In the genomic region with DNA sequence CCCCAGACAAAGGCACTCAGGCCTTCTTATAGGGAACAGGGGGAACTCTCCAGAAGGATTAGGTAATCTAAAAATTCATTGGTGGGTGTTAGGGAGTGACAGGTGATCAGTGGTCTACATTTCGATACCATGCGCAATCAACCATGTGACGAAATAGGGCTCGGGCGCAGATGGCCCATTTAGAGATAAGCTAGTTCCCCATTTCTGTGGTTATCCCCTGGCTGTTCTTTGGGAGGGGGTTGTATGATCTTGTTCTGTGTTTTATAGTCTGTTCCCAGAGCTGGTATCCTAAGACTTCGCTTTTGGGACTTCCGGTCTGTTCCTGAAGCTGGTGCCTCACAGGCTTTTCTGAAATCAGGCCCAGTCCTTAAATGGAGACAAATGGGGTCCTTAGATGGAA, we compare ENCODE assay signal across 27 mouse cellular contexts. TPM values are rescaled to one million over a fixed set of nuclear protein-coding genes. Genes with fewer than 3 reads are reported as not detected.
DNase-seq lines count a peak whose midpoint lies in the region; ATAC-seq and TF ChIP-seq lines count a peak whose summit lies in the region.
"Had no signal": no experiment of that assay in that cellular context is flagged by ENCODE, and none has a peak within 500 bp of the region (broad histone marks: within the 10 kb centered on the region; RNA-seq: fewer than 3 reads in every experiment).

No protein-coding gene starts in this region.

- ATAC-seq in liver, embryonic 14.5 days (ENCODE audit: insufficient read depth), result no peak
- no peak for ATAC-seq in liver, embryonic 12.5 days
- peak; percentile 93 for ATAC-seq in G1E (ENCODE audit: extremely low read depth, insufficient number of reproducible peaks, low FRiP score, poor library complexity, severe bottlenecking)
- ATAC-seq in granulocyte monocyte progenitor cell, adult 5-6 weeks (replicated peaks; ENCODE audit: poor library complexity, severe bottlenecking), result peak; percentile 96
- peak; percentile 55 for ATAC-seq in megakaryocyte-erythroid progenitor cell, adult 5-6 weeks (replicated peaks; ENCODE audit: low FRiP score, low TSS enrichment, poor library complexity, severe bottlenecking)
- ATAC-seq in cerebellum, adult (ENCODE audit: insufficient number of reproducible peaks, low FRiP score, low TSS enrichment), result no peak
- ATAC-seq: forebrain, embryonic 15.5 days; intestine, postnatal 0 days; Patski had no signal

- no peak for TF ChIP-seq EP300 in liver, embryonic 14.5 days (IDR thresholded peaks at IDR 0.05; ENCODE audit: low read depth)

- no peak overlapping the region for H3K4me2 ChIP-seq in liver, embryonic 14.5 days (ENCODE audit: low read depth)
- no peak overlapping the region for H3K4me2 ChIP-seq in liver, embryonic 12.5 days
- H3K4me2 ChIP-seq: forebrain, embryonic 15.5 days; hindbrain, embryonic 14.5 days; midbrain, embryonic 12.5 days; neural tube, embryonic 12.5 days had no signal

- peak in 2 of 3 experiments; percentile 11 to 14 for DNase-seq in liver, embryonic 14.5 days (ENCODE audit: low read depth in 3 of 3, low spot score in 3 of 3)
- peak; percentile 66 for DNase-seq in G1E (ENCODE audit: low spot score)
- DNase-seq in adrenal gland, postnatal 10 days, result no peak
- no peak for DNase-seq in heart, postnatal 10 days
- DNase-seq: adrenal gland, postnatal 25 days; cerebellum, adult 2 months; cerebellum, postnatal 25 days; kidney, adult 9 months; kidney, postnatal 10 days; layer of hippocampus, adult 9-11 months; lung, adult 2 months; lung, postnatal 10 days; thymus, adult 18-20 months; thymus, postnatal 4 days had no signal

- no peak overlapping the region for H3K4me3 ChIP-seq in liver, embryonic 14.5 days (ENCODE audit: insufficient read depth in 1 of 2, low read depth in 2 of 2, low read length in 2 of 2)
- H3K4me3 ChIP-seq in liver, embryonic 12.5 days, result no peak overlapping the region
- H3K4me3 ChIP-seq in G1E (ENCODE audit: low read depth, low read length), result peak overlapping the region; percentile 59; the same call in 1 of the 2 replicates
- H3K4me3 ChIP-seq: forebrain, embryonic 15.5 days; midbrain, embryonic 12.5 days; myocyte; neural tube, embryonic 12.5 days had no signal

- no peak overlapping the region for H3K9ac ChIP-seq in liver, embryonic 14.5 days (replicated peaks)
- no peak overlapping the region for H3K9ac ChIP-seq in liver, embryonic 12.5 days
- H3K9ac ChIP-seq: forebrain, embryonic 15.5 days; hindbrain, embryonic 14.5 days; midbrain, embryonic 12.5 days; neural tube, embryonic 12.5 days had no signal

- intact Hi-C loops in heart, postnatal 10 days (cut with DNase I), result no loop called here

- 24% methylated on average over 7 of the region's 7 CpGs for WGBS in liver, embryonic 14.5 days (ENCODE audit: insufficient replicate concordance)
- WGBS in liver, embryonic 12.5 days (ENCODE audit: insufficient replicate concordance), result 38% methylated on average over 7 of the region's 7 CpGs

- H3K9me3 ChIP-seq in liver, embryonic 14.5 days (ENCODE audit: control insufficient read depth, low read length), result no peaks in the 10 kb centered on the region
- no peaks in the 10 kb centered on the region for H3K9me3 ChIP-seq in liver, embryonic 12.5 days (replicated peaks)
- H3K9me3 ChIP-seq in G1E (replicated peaks), result peaks cover 5% of the 10 kb centered on the region
- H3K9me3 ChIP-seq: forebrain, embryonic 15.5 days; midbrain, embryonic 12.5 days; neural tube, embryonic 12.5 days had no signal

- H3K4me1 ChIP-seq in liver, embryonic 14.5 days (replicated peaks; ENCODE audit: control insufficient read depth in 2 of 2, insufficient read depth in 2 of 2, low read length in 1 of 2), result 0 out of 4 replicates have a peak, but pooled peaks cover 0 to 2% of the 10 kb centered on the region in 2 experiments
- H3K4me1 ChIP-seq in liver, embryonic 12.5 days, result peaks cover 9% of the 10 kb centered on the region; the same call in 1 of the 2 replicates
- H3K4me1 ChIP-seq in G1E (ENCODE audit: insufficient read depth, low read depth, low read length), result peaks cover 53% of the 10 kb centered on the region
- H3K4me1 ChIP-seq: forebrain, embryonic 15.5 days; midbrain, embryonic 12.5 days; neural tube, embryonic 12.5 days had no signal

- no peaks in the 10 kb centered on the region for H3K36me3 ChIP-seq in liver, embryonic 14.5 days (replicated peaks; ENCODE audit: control insufficient read depth, insufficient read depth, low read depth)
- H3K36me3 ChIP-seq in liver, embryonic 12.5 days, result no peaks in the 10 kb centered on the region
- H3K36me3 ChIP-seq in G1E (replicated peaks), result no peaks in the 10 kb centered on the region
- H3K36me3 ChIP-seq: forebrain, embryonic 15.5 days; midbrain, embryonic 12.5 days; neural tube, embryonic 12.5 days had no signal

- H3K27ac ChIP-seq in liver, embryonic 14.5 days, result no peak overlapping the region
- H3K27ac ChIP-seq in liver, embryonic 12.5 days, result no peak overlapping the region
- H3K27ac ChIP-seq: forebrain, embryonic 15.5 days; hindbrain, embryonic 14.5 days; macrophage; midbrain, embryonic 12.5 days; neural tube, embryonic 12.5 days had no signal

- no peaks in the 10 kb centered on the region for H3K27me3 ChIP-seq in liver, embryonic 14.5 days (ENCODE audit: control insufficient read depth, insufficient read depth, low read length)
- no peaks in the 10 kb centered on the region for H3K27me3 ChIP-seq in liver, embryonic 12.5 days (replicated peaks)
- no peaks in the 10 kb centered on the region for H3K27me3 ChIP-seq in G1E (ENCODE audit: insufficient read depth, low read length)
- H3K27me3 ChIP-seq: forebrain, embryonic 15.5 days; midbrain, embryonic 12.5 days; neural tube, embryonic 12.5 days had no signal

- no peak for TF ChIP-seq CTCF in liver, embryonic 14.5 days (IDR thresholded peaks at IDR 0.05; ENCODE audit: low read depth)
- no peak for TF ChIP-seq CTCF in G1E (IDR thresholded peaks at IDR 0.05; ENCODE audit: low read depth, low read length)

RNA-seq across cellular contexts. Expression of gene Kif20b, which starts 16.7 kb away (rescaled TPM):
- polyA plus RNA-seq in liver, embryonic 14.5 days (2012; rRNA removed), result 8.4 and 20.4 TPM in 2 replicates
- 30.7 and 34.4 TPM in 2 replicates for polyA plus RNA-seq in liver, embryonic 14.5 days (2014; fragmentation: Nextera tagmentation; extraction: Ambion mirVana)
- 44.4 and 45.1 TPM in 2 replicates for polyA plus RNA-seq in liver, embryonic 12.5 days (2016; fragmentation: Nextera tagmentation; extraction: Ambion mirVana)
- 157 and 159 TPM in 2 replicates for total RNA-seq in G1E (2014; fragmentation: Nextera tagmentation)
- 126 and 173 TPM in 2 replicates for total RNA-seq in G1E (2017)
- polyA plus RNA-seq in G1E (2012), result 14.2 and 21.3 TPM in 2 replicates
- 50.7 and 77.6 TPM in 2 replicates for total RNA-seq in granulocyte monocyte progenitor cell, adult 5-6 weeks (2014; fragmentation: Nextera tagmentation)
- 114 and 140 TPM in 2 replicates for total RNA-seq in granulocyte monocyte progenitor cell, adult 5-6 weeks (2017)
- total RNA-seq in megakaryocyte-erythroid progenitor cell, adult 5-6 weeks (2014; fragmentation: Nextera tagmentation), result 100 and 118 TPM in 2 replicates
- 99.0 and 103 TPM in 2 replicates for total RNA-seq in megakaryocyte-erythroid progenitor cell, adult 5-6 weeks (2017)
- 10 to 100 TPM; 10.7 to 13.8 TPM for total RNA-seq in adrenal gland, postnatal 10 days (2021)
- total RNA-seq in heart, postnatal 10 days (2021), result 1 to 10 TPM; 8.2 to 9.9 TPM
- polyA plus RNA-seq: liver, adult 2 months had no signal

RNA-seq across cellular contexts. Expression of gene Pank1, which starts 26.2 kb away (rescaled TPM):
- 1.7 and 2.5 TPM in 2 replicates for polyA plus RNA-seq in liver, embryonic 14.5 days (2012; rRNA removed)
- polyA plus RNA-seq in liver, embryonic 14.5 days (2014; fragmentation: Nextera tagmentation; extraction: Ambion mirVana), result 6.7 and 7.1 TPM in 2 replicates
- 6.5 and 6.7 TPM in 2 replicates for polyA plus RNA-seq in liver, embryonic 12.5 days (2016; fragmentation: Nextera tagmentation; extraction: Ambion mirVana)
- total RNA-seq in G1E (2014; fragmentation: Nextera tagmentation) (22.1 and 22.8 TPM in 2 replicates), G1E (2017) (15.3 and 19.9 TPM in 2 replicates)
- polyA plus RNA-seq in G1E (2012), result 1.8 and 1.9 TPM in 2 replicates
- total RNA-seq in granulocyte monocyte progenitor cell, adult 5-6 weeks (2014; fragmentation: Nextera tagmentation), result 9.9 and 15.1 TPM in 2 replicates
- total RNA-seq in granulocyte monocyte progenitor cell, adult 5-6 weeks (2017), result 4.7 and 7.1 TPM in 2 replicates
- total RNA-seq in megakaryocyte-erythroid progenitor cell, adult 5-6 weeks (2014; fragmentation: Nextera tagmentation), result 8.8 and 28.1 TPM in 2 replicates
- 17.8 and 18.1 TPM in 2 replicates for total RNA-seq in megakaryocyte-erythroid progenitor cell, adult 5-6 weeks (2017)
- 100 to 1,000 TPM in 1 of 2 experiments, 10 to 100 TPM in 1; 95.0 to 135 TPM for total RNA-seq in adrenal gland, postnatal 10 days (2021)
- 10 to 100 TPM; 30.3 to 41.0 TPM for total RNA-seq in heart, postnatal 10 days (2021)

Comparison
In these comparisons a context has a peak if more than half of its experiments do, and no peak if none do; other contexts are left out.
1. ATAC-seq: peak in G1E (single experiment), granulocyte monocyte progenitor cell, adult 5-6 weeks (single experiment) and megakaryocyte-erythroid progenitor cell, adult 5-6 weeks (single experiment); none in liver, embryonic 14.5 days (single experiment), liver, embryonic 12.5 days (single experiment) and cerebellum, adult (single experiment).
2. DNase-seq: peak in liver, embryonic 14.5 days (2 of 3) and G1E (single experiment); none in adrenal gland, postnatal 10 days (single experiment) and heart, postnatal 10 days (0 of 2).